Mouse (Mus musculus): ENCODE results near the gene Tbc1d20. TPM values are rescaled to one million over a fixed set of nuclear protein-coding genes. Genes with fewer than 3 reads are reported as not detected.

Tbc1d20 gene
- polyA plus RNA-seq, 1 experiment from 2014 or later = 35.8 TPM

- Histone ChIP-seq H3K4me2 (ENCODE audit: low read depth, low read length) (no peak overlapping the region), H3K27ac (ENCODE audit: low read length) (no peak overlapping the region), H3K27me3 (replicated peaks; ENCODE audit: control insufficient read depth, insufficient read depth, low read length) (no peaks in the 10 kb centered on the region), H3K9me3 (ENCODE audit: control insufficient read depth, low read length) (no peaks in the 10 kb centered on the region), H3K4me1 (ENCODE audit: control insufficient read depth, insufficient read depth, low read length) (no peaks in the 10 kb centered on the region), H3K4me3 (ENCODE audit: low read length) (no peak overlapping the region), H3K9ac (ENCODE audit: low read depth, low read length) (no peak overlapping the region), H3K36me3 (ENCODE audit: control insufficient read depth, insufficient read depth, low read length) (peaks cover 37% of the 10 kb centered on the region)
- 79% methylated on average over 5 of the region's 5 CpGs for WGBS
- peak; percentile 44; the same call in 1 of the 2 replicates for ATAC-seq
Observed at GRCm38 (mm10) chr2:152321558-152321957, 27.9 kb downstream of the Tbc1d20 start.

GRCm38 (mm10) chr2:152322198-152322597 lies 28.6 kb downstream of the Tbc1d20 start:
- H3K27ac ChIP-seq (ENCODE audit: low read length) = no peak overlapping the region
- H3K36me3 ChIP-seq (ENCODE audit: control insufficient read depth, insufficient read depth, low read length) = peaks cover 34% of the 10 kb centered on the region
- no peaks in the 10 kb centered on the region for H3K9me3 ChIP-seq (ENCODE audit: control insufficient read depth, low read length)
- H3K4me3 ChIP-seq (ENCODE audit: low read length) = no peak overlapping the region
- ATAC-seq = no peak
- WGBS = 94% methylated on average over 5 of the region's 6 CpGs
- H3K4me2 ChIP-seq (ENCODE audit: low read depth, low read length) = no peak overlapping the region
- H3K9ac ChIP-seq (ENCODE audit: low read depth, low read length) = no peak overlapping the region
- H3K27me3 ChIP-seq (replicated peaks; ENCODE audit: control insufficient read depth, insufficient read depth, low read length) = no peaks in the 10 kb centered on the region
- H3K4me1 ChIP-seq (ENCODE audit: control insufficient read depth, insufficient read depth, low read length) = no peaks in the 10 kb centered on the region

- ATAC-seq = no peak
Observed at GRCm38 (mm10) chr2:152323971-152324370, 30.3 kb downstream of the Tbc1d20 start.

GRCm38 (mm10) chr2:152324842-152325241 lies 31.2 kb downstream of the Tbc1d20 start:
- H3K9me3 ChIP-seq (ENCODE audit: control insufficient read depth, low read length) = no peaks in the 10 kb centered on the region
- no peak overlapping the region for H3K4me3 ChIP-seq (ENCODE audit: low read length)
- H3K27me3 ChIP-seq (replicated peaks; ENCODE audit: control insufficient read depth, insufficient read depth, low read length) = no peaks in the 10 kb centered on the region
- no peak overlapping the region for H3K4me2 ChIP-seq (ENCODE audit: low read depth, low read length)
- H3K9ac ChIP-seq (ENCODE audit: low read depth, low read length) = no peak overlapping the region
- peaks cover 22% of the 10 kb centered on the region for H3K36me3 ChIP-seq (ENCODE audit: control insufficient read depth, insufficient read depth, low read length)
- no peaks in the 10 kb centered on the region for H3K4me1 ChIP-seq (ENCODE audit: control insufficient read depth, insufficient read depth, low read length)
- WGBS = 91% methylated on average over 3 of the region's 3 CpGs
- no peak overlapping the region for H3K27ac ChIP-seq (ENCODE audit: low read length)
- no peak for ATAC-seq

More at GRCm38 (mm10) chr2:152323971-152324370, 30.3 kb downstream of the Tbc1d20 start:
- Histone ChIP-seq H3K27me3 (replicated peaks; ENCODE audit: control insufficient read depth, insufficient read depth, low read length) (no peaks in the 10 kb centered on the region), H3K4me1 (ENCODE audit: control insufficient read depth, insufficient read depth, low read length) (no peaks in the 10 kb centered on the region), H3K27ac (ENCODE audit: low read length) (no peak overlapping the region), H3K36me3 (ENCODE audit: control insufficient read depth, insufficient read depth, low read length) (peaks cover 24% of the 10 kb centered on the region), H3K9me3 (ENCODE audit: control insufficient read depth, low read length) (no peaks in the 10 kb centered on the region), H3K9ac (ENCODE audit: low read depth, low read length) (no peak overlapping the region), H3K4me2 (ENCODE audit: low read depth, low read length) (no peak overlapping the region), H3K4me3 (ENCODE audit: low read length) (no peak overlapping the region)
- 94% methylated on average over 14 of the region's 14 CpGs for WGBS

- Histone ChIP-seq H3K36me3 (ENCODE audit: control insufficient read depth, insufficient read depth, low read length) (peaks cover 20% of the 10 kb centered on the region), H3K27me3 (replicated peaks; ENCODE audit: control insufficient read depth, insufficient read depth, low read length) (no peaks in the 10 kb centered on the region), H3K9ac (ENCODE audit: low read depth, low read length) (no peak overlapping the region), H3K4me1 (ENCODE audit: control insufficient read depth, insufficient read depth, low read length) (peaks cover 10% of the 10 kb centered on the region), H3K4me3 (ENCODE audit: low read length) (no peak overlapping the region), H3K9me3 (ENCODE audit: control insufficient read depth, low read length) (no peaks in the 10 kb centered on the region), H3K27ac (ENCODE audit: low read length) (no peak overlapping the region), H3K4me2 (ENCODE audit: low read depth, low read length) (no peak overlapping the region)
- ATAC-seq = no peak
- 92% methylated on average over 13 of the region's 13 CpGs for WGBS
Observed at GRCm38 (mm10) chr2:152326157-152326556, 32.5 kb downstream of the Tbc1d20 start.

- no peaks in the 10 kb centered on the region for H3K9me3 ChIP-seq (ENCODE audit: control insufficient read depth, low read length)
- H3K27me3 ChIP-seq (replicated peaks; ENCODE audit: control insufficient read depth, insufficient read depth, low read length) = no peaks in the 10 kb centered on the region
- no peak overlapping the region for H3K4me2 ChIP-seq (ENCODE audit: low read depth, low read length)
- no peak for ATAC-seq
- no peak overlapping the region for H3K27ac ChIP-seq (ENCODE audit: low read length)
- H3K4me1 ChIP-seq (ENCODE audit: control insufficient read depth, insufficient read depth, low read length) = peaks cover 11% of the 10 kb centered on the region
- H3K9ac ChIP-seq (ENCODE audit: low read depth, low read length) = no peak overlapping the region
- H3K36me3 ChIP-seq (ENCODE audit: control insufficient read depth, insufficient read depth, low read length) = peaks cover 20% of the 10 kb centered on the region
- WGBS = 85% methylated on average over 8 of the region's 8 CpGs
- H3K4me3 ChIP-seq (ENCODE audit: low read length) = no peak overlapping the region
Observed at GRCm38 (mm10) chr2:152326654-152327053, 33.0 kb downstream of the Tbc1d20 start.

- no peak for ATAC-seq
- Histone ChIP-seq H3K4me2 (ENCODE audit: low read depth, low read length) (no peak overlapping the region), H3K27me3 (replicated peaks; ENCODE audit: control insufficient read depth, insufficient read depth, low read length) (no peaks in the 10 kb centered on the region), H3K4me3 (ENCODE audit: low read length) (no peak overlapping the region), H3K4me1 (ENCODE audit: control insufficient read depth, insufficient read depth, low read length) (peaks cover 11% of the 10 kb centered on the region), H3K9me3 (ENCODE audit: control insufficient read depth, low read length) (no peaks in the 10 kb centered on the region), H3K27ac (ENCODE audit: low read length) (no peak overlapping the region), H3K36me3 (ENCODE audit: control insufficient read depth, insufficient read depth, low read length) (peaks cover 19% of the 10 kb centered on the region), H3K9ac (ENCODE audit: low read depth, low read length) (no peak overlapping the region)
- 66% methylated on average over 5 of the region's 5 CpGs for WGBS
Observed at GRCm38 (mm10) chr2:152327980-152328379, 34.4 kb downstream of the Tbc1d20 start.

GRCm38 (mm10) chr2:152330858-152331423 lies 37.3 kb downstream of the Tbc1d20 start:
- H3K9me3 ChIP-seq (ENCODE audit: control insufficient read depth, low read length) = no peaks in the 10 kb centered on the region
- no peak for ATAC-seq
- peak overlapping the region; percentile 92 for H3K4me2 ChIP-seq (ENCODE audit: low read depth, low read length)
- peaks cover 5% of the 10 kb centered on the region; the same call in 1 of the 2 replicates for H3K36me3 ChIP-seq (ENCODE audit: control insufficient read depth, insufficient read depth, low read length)
- no peaks in the 10 kb centered on the region for H3K27me3 ChIP-seq (replicated peaks; ENCODE audit: control insufficient read depth, insufficient read depth, low read length)
- H3K27ac ChIP-seq (ENCODE audit: low read length) = no peak overlapping the region
- H3K4me3 ChIP-seq (ENCODE audit: low read length) = peak overlapping the region; percentile 85
- H3K9ac ChIP-seq (ENCODE audit: low read depth, low read length) = peak overlapping the region; percentile 92; the same call in 1 of the 2 replicates
- 48% methylated on average over 7 of the region's 7 CpGs for WGBS
- H3K4me1 ChIP-seq (ENCODE audit: control insufficient read depth, insufficient read depth, low read length) = peaks cover 11% of the 10 kb centered on the region

- H3K4me2 ChIP-seq (ENCODE audit: low read depth, low read length) = peak within 1 kb of the TSS; percentile 92
- no peaks in the 10 kb centered on the region for H3K9me3 ChIP-seq (ENCODE audit: control insufficient read depth, low read length)
- peak within 1 kb of the TSS; percentile 85 for H3K4me3 ChIP-seq (ENCODE audit: low read length)
- ATAC-seq = peak; percentile 95
- no peaks in the 10 kb centered on the region for H3K36me3 ChIP-seq (ENCODE audit: control insufficient read depth, insufficient read depth, low read length)
- H3K27ac ChIP-seq (ENCODE audit: low read length) = peak within 1 kb of the TSS; percentile 96
- H3K9ac ChIP-seq (ENCODE audit: low read depth, low read length) = peak within 1 kb of the TSS; percentile 92
- H3K27me3 ChIP-seq (replicated peaks; ENCODE audit: control insufficient read depth, insufficient read depth, low read length) = no peaks in the 10 kb centered on the region
- WGBS = 0% methylated on average over 54 of the region's 54 CpGs
- peaks cover 11% of the 10 kb centered on the region for H3K4me1 ChIP-seq (ENCODE audit: control insufficient read depth, insufficient read depth, low read length)
Observed at GRCm38 (mm10) chr2:152332101-152332825, 38.6 kb downstream of the Tbc1d20 start, which contains the start of gene Rbck1. TSS of gene Rbck1 (minus strand) at chr2:152332653.
